Mouse (Mus musculus) heart, embryonic 16.5 days (tissue): ENCODE data around the gene Iqschfp. TPM values are rescaled to one million over a fixed set of nuclear protein-coding genes. Genes with fewer than 3 reads are reported as not detected.

Experiments used
- ATAC-seq: fragments of 200-750 bp; cut with Nextera tagmentation; replicated peaks from 2 replicates; pipeline ENCODE4 v1.8.0; 2017; ENCODE audit warnings: moderate number of reproducible peaks; ENCODE audit not compliant: insufficient read depth, low FRiP score; ENCODE audit errors: extremely low read depth
- H3K27ac ChIP-seq: fragments of 300-500 bp; sonication (generic); 2 replicates; pipeline ENCODE4 v1.5.1; 2014; ENCODE audit warnings: mild to moderate bottlenecking, low read length, control low read depth, moderate library complexity
- H3K27me3 ChIP-seq: fragments of 300-500 bp; sonication (generic); 2 replicates; pipeline ENCODE4 v1.6.1; 2014; ENCODE audit warnings: low read length, mixed read lengths; ENCODE audit not compliant: control insufficient read depth, insufficient read depth
- H3K36me3 ChIP-seq: fragments of 300-500 bp; sonication (generic); 2 replicates; pipeline ENCODE4 v1.6.1; 2014; ENCODE audit not compliant: control insufficient read depth, insufficient read depth
- H3K4me1 ChIP-seq: fragments of 300-500 bp; sonication (generic); 2 replicates; pipeline ENCODE4 v1.6.1; 2014; ENCODE audit warnings: low read length, mixed read lengths; ENCODE audit not compliant: control insufficient read depth, insufficient read depth
- H3K4me2 ChIP-seq: fragments of 300-500 bp; sonication (generic); 2 replicates; pipeline ENCODE4 v1.6.1; 2014; ENCODE audit warnings: low read depth, mild to moderate bottlenecking, control low read depth, low read length
- H3K4me3 ChIP-seq: fragments of 300-500 bp; sonication (generic); 2 replicates; pipeline ENCODE4 v1.5.1; 2014; ENCODE audit warnings: mild to moderate bottlenecking, control low read depth, low read length
- H3K9ac ChIP-seq: fragments of 300-500 bp; sonication (generic); 2 replicates; pipeline ENCODE4 v1.6.1; 2014; ENCODE audit warnings: low read length, control low read depth
- H3K9me3 ChIP-seq: fragments of 300-500 bp; sonication (generic); replicated peaks from 2 replicates; pipeline ENCODE4 v1.6.1; 2016; ENCODE audit warnings: low read length; ENCODE audit not compliant: control insufficient read depth
- WGBS: fragments of 180-500 bp; shearing (Covaris S2); extraction: QIAGEN DNeasy Blood & Tissue Kit; methylation state at CpG from one replicate; pipeline ENCODE4 v1.1.7; 2014; 5-methylcytosine and 5-hydroxymethylcytosine counted together
- polyA plus RNA-seq: library from polyadenylated mRNA; unstranded; fragments of >200 nt; fragmentation: Nextera tagmentation; extraction: Ambion mirVana; gene quantifications from 2 replicates; pipeline ENCODE4 v1.2.1, GENCODE M21; 2015

The Iqschfp gene
- polyA plus RNA-seq, 1 experiment from 2014 or later: not detected

DNA sequence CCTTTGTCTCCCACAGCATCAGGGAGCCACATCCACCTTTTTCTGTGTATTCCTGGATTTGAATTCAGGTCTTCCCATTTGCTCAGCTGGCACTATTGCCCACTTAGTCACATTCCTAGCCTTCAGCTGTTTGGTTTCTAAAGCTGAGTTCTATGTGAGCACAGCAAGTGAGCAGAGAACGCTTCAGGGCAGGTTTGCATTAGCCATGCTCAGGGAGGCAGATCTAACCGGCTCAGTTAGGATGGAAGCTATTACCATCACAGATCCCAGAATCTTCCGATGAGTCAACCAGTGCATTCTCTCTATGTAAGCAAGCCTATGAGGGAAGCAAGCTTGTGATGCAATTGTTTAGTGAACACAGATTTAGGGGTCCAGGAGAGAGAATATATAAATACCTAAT lies 493.5 kb downstream of the Iqschfp start:
- no peak for ATAC-seq
- no peak overlapping the region for H3K9ac ChIP-seq
- H3K27ac ChIP-seq: no peak overlapping the region
- H3K27me3 ChIP-seq: no peaks in the 10 kb centered on the region
- H3K4me1 ChIP-seq: no peaks in the 10 kb centered on the region
- no peak overlapping the region for H3K4me3 ChIP-seq
- 81% methylated on average over 3 of the region's 3 CpGs for WGBS
- no peak overlapping the region for H3K4me2 ChIP-seq
- no peaks in the 10 kb centered on the region for H3K9me3 ChIP-seq
- no peaks in the 10 kb centered on the region for H3K36me3 ChIP-seq

DNA sequence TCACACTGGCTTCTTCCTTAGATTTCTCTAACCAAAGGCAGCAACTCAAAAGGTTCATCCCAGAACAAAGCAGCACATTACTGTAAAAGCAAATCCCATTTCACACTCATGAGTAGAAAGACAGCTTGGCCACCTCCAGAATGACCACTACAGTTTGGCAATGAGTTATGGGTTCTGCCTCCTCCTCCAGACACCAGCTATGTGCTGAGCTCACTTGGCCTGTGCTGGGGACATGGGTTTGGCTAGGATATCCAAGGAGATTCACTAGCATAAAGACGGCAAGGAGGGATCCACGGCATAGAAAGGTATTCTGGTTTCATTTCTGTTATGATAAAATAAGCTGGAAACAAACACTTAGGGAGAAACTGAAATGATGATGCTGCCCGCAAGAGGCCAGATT lies 496.0 kb downstream of the Iqschfp start:
- no peaks in the 10 kb centered on the region for H3K36me3 ChIP-seq
- H3K9me3 ChIP-seq: no peaks in the 10 kb centered on the region
- H3K9ac ChIP-seq: no peak overlapping the region
- no peak for ATAC-seq
- H3K4me2 ChIP-seq: no peak overlapping the region
- H3K4me3 ChIP-seq: no peak overlapping the region
- H3K27ac ChIP-seq: no peak overlapping the region
- 88% methylated on average over 3 of the region's 3 CpGs for WGBS
- no peaks in the 10 kb centered on the region for H3K27me3 ChIP-seq
- H3K4me1 ChIP-seq: no peaks in the 10 kb centered on the region

DNA sequence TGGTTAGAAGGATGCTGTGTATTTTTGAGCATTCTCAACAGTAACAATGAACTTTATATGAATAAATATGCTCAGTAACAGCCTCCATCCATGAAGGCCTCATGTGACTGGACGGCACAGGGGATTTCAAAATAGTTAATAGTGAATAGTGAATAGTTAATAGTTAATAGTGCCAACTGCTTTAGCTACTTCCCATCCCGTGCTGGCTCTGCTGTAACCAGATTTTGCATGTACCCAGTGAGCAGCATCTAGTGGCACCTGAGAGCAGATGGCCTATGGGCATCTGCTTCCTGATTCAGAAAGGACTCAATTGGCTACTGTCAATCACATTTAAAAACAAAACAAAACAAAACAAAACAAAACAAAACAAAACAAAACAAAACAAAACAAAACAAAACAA lies 501.5 kb downstream of the Iqschfp start:
- WGBS: 75% methylated on average over 2 of the region's 2 CpGs
- H3K27me3 ChIP-seq: no peaks in the 10 kb centered on the region
- H3K9ac ChIP-seq: no peak overlapping the region
- no peak overlapping the region for H3K4me2 ChIP-seq
- H3K9me3 ChIP-seq: no peaks in the 10 kb centered on the region
- ATAC-seq: no peak
- no peaks in the 10 kb centered on the region for H3K4me1 ChIP-seq
- H3K4me3 ChIP-seq: no peak overlapping the region
- no peaks in the 10 kb centered on the region for H3K36me3 ChIP-seq
- no peak overlapping the region for H3K27ac ChIP-seq

DNA sequence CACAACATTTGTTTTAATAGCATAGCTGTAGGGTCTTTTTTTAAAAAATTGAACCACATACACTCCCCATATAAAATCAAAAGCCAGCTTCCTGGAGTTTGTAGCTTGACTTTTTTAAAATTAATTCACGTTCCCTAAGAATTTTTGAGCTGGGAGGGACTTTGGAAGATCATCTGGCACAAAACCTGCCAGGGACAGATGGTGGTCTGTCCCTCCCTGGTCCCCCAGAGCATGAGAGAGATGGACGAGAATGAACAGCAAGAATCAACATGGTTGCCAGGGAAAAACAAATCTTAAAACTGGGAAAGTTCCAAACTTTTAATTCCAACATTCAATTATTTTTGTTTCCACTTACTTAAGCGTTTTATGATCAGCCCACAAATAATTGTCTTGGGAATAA lies 506.7 kb downstream of the Iqschfp start:
- no peak overlapping the region for H3K4me2 ChIP-seq
- no peak for ATAC-seq
- no peaks in the 10 kb centered on the region for H3K36me3 ChIP-seq
- no peak overlapping the region for H3K9ac ChIP-seq
- H3K27ac ChIP-seq: no peak overlapping the region
- H3K27me3 ChIP-seq: no peaks in the 10 kb centered on the region
- WGBS: 78% methylated on average over 3 of the region's 3 CpGs
- no peaks in the 10 kb centered on the region for H3K4me1 ChIP-seq
- no peak overlapping the region for H3K4me3 ChIP-seq
- no peaks in the 10 kb centered on the region for H3K9me3 ChIP-seq

DNA sequence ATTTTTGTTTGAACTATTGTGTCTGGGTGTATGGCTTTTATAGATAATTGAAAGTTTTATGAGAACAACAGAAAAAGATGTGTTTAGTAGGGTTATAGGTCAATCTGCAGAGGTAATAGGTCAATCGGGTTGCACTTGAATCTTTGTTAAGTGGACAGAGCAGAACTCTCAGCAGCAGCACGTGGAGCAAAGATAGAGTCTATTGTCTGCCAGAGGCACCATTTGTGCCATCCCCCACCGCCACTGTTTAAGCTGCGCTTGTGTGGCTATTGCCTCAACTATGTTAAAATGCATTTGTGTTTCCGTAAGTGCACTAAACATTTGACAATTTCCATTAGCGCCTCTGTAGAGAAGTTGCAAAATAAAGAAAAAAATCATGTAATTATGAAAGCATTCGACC lies 508.1 kb downstream of the Iqschfp start:
- Histone ChIP-seq H3K4me3 (no peak overlapping the region), H3K27ac (no peak overlapping the region), H3K36me3 (no peaks in the 10 kb centered on the region), H3K9ac (no peak overlapping the region), H3K27me3 (no peaks in the 10 kb centered on the region), H3K9me3 (no peaks in the 10 kb centered on the region), H3K4me1 (no peaks in the 10 kb centered on the region), H3K4me2 (no peak overlapping the region)
- WGBS: 67% methylated on average over 7 of the region's 7 CpGs
- no peak for ATAC-seq

DNA sequence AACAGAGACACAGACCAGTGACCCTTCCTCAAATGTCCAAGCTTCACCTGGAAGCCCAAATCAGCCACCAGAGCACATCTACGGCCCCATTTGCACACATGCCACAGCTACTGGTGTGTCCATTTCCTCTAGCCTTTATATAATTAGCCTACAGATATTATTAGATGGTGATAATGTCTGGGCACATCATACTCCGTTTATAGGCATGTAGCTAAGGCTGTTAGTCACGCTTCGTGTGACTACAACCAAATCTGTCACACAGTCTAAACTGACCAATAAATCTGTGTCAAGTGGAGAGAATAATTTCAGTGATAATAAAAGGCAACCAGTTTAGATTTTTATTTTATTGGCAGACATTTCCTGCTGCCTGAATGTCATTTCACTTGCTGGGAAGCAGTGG lies 511.3 kb downstream of the Iqschfp start:
- 73% methylated on average over 4 of the region's 4 CpGs for WGBS
- H3K9me3 ChIP-seq: no peaks in the 10 kb centered on the region
- peaks cover 4% of the 10 kb centered on the region for H3K4me1 ChIP-seq
- no peak overlapping the region for H3K27ac ChIP-seq
- ATAC-seq: no peak
- H3K4me2 ChIP-seq: no peak overlapping the region
- no peaks in the 10 kb centered on the region for H3K27me3 ChIP-seq
- H3K36me3 ChIP-seq: no peaks in the 10 kb centered on the region
- H3K4me3 ChIP-seq: no peak overlapping the region
- H3K9ac ChIP-seq: no peak overlapping the region

DNA sequence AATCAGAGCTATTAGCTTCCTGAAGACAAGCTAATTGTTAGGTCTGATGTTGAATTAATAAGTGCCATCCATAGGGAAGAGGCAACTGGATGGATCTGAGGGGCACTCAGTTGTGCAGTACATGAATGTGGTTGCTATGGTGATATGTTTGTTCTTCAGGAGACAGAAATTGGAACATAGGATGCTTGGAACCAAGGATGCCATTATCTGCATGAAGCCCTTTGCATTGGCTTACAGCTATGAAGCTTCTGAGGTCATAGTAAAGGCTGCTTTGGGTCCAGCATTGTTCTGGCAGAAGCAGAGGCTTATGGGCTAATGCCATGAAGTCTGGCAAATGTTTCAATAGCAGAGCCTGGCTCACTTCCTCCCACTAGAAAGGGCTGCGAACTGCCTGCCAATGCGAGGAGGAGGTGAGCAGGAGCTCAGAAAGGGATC lies 511.8 kb downstream of the Iqschfp start:
- no peak for ATAC-seq
- no peak overlapping the region for H3K9ac ChIP-seq
- 59% methylated on average over 2 of the region's 2 CpGs for WGBS

DNA sequence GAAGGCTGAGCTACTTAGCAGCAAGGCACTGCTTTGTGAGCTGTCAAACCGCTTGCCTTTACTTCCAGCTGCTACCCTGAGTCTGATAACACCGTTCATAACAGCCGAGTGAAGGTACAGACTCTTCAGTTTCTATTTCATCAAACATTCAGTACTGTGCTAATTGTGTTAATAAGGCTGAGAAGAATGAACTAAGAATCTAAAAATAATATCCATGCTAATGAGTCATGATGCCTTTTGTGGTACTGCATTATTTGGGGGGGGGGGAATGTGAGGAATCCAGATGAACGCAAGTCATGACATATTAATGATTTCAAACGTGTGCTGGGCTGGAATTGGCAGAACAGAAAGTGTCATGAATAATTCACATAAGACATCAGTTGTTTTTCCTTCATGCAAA lies 513.7 kb downstream of the Iqschfp start:
- H3K9ac ChIP-seq: no peak overlapping the region
- no peaks in the 10 kb centered on the region for H3K27me3 ChIP-seq
- H3K27ac ChIP-seq: no peak overlapping the region
- H3K36me3 ChIP-seq: no peaks in the 10 kb centered on the region
- H3K4me2 ChIP-seq: peak overlapping the region; percentile 28
- WGBS: 33% methylated on average over 5 of the region's 5 CpGs
- H3K4me1 ChIP-seq: peaks cover 4% of the 10 kb centered on the region
- no peak for ATAC-seq
- no peak overlapping the region for H3K4me3 ChIP-seq
- no peaks in the 10 kb centered on the region for H3K9me3 ChIP-seq

More for the DNA sequence above, 511.8 kb downstream of the Iqschfp start:
- Histone ChIP-seq H3K4me1 (peaks cover 4% of the 10 kb centered on the region), H3K27me3 (no peaks in the 10 kb centered on the region), H3K9me3 (no peaks in the 10 kb centered on the region), H3K4me3 (no peak overlapping the region), H3K27ac (no peak overlapping the region), H3K36me3 (no peaks in the 10 kb centered on the region), H3K4me2 (no peak overlapping the region)

DNA sequence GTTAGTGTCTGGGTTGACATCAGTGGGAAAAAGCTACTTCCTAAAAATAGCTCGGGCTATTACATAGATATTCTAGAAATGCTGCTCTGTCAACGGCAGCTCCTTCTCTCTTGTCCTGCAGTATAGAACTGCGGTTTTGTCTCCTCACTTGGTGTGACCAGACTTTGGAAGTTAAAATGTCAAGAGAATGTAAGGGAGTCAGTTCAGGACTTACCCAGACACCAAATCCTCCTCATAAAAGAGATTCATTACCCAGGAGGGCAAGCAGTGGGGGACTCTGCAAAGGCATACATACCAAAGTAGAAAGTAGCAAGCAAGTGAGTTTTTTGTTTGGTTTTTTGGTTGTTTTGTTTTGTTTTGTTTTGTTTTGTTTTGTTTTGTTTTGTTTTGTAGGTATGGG lies 520.2 kb downstream of the Iqschfp start:
- ATAC-seq: no peak
- Histone ChIP-seq H3K36me3 (no peaks in the 10 kb centered on the region), H3K4me2 (no peak overlapping the region), H3K27ac (no peak overlapping the region), H3K4me1 (0 out of 2 replicates have a peak, but pooled peaks cover 5% of the 10 kb centered on the region), H3K27me3 (no peaks in the 10 kb centered on the region), H3K9ac (no peak overlapping the region), H3K4me3 (no peak overlapping the region), H3K9me3 (no peaks in the 10 kb centered on the region)
- WGBS: 29% methylated on average over 3 of the region's 3 CpGs

DNA sequence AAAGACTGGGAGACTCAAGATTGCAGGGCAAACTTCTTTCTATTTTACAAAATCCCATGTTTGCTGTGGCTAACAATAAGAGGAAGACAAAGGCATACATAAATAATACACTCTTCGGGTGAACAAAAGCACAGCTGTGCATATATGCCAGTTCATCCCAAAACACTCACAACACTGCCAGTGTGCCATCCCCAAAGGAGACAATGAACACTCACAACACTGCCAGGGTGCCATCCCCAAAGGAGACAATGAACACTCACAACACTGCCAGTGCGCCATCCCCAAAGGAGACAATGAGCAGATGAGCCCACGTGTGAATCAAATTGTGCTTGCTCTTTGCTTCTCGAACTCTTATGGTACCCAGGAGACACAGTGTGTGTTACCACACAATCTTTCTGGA lies 527.8 kb downstream of the Iqschfp start:
- Histone ChIP-seq H3K9ac (no peak overlapping the region), H3K36me3 (no peaks in the 10 kb centered on the region), H3K27ac (no peak overlapping the region), H3K9me3 (no peaks in the 10 kb centered on the region), H3K4me2 (no peak overlapping the region), H3K4me3 (no peak overlapping the region), H3K4me1 (no peaks in the 10 kb centered on the region), H3K27me3 (no peaks in the 10 kb centered on the region; the same call in 1 of the 2 replicates)
- ATAC-seq: no peak
- 92% methylated on average over 4 of the region's 4 CpGs for WGBS
